Mouse (Mus musculus) C2C12 (cell line): Measurements from ENCODE around the gene Agap2.

Experiments used
- CEBPB ChIP-seq: IDR thresholded peaks from one replicate; pipeline ENCODE4 v1.6.1; 2011; ENCODE audit warnings: low read depth, mild to moderate bottlenecking, control low read depth, moderate library complexity
- CTCF ChIP-seq: IDR thresholded peaks from one replicate; pipeline ENCODE4 v1.5.1; 2011; ENCODE audit not compliant: control insufficient read depth, insufficient read depth, insufficient read length
- FOSL1 ChIP-seq: IDR thresholded peaks from one replicate; pipeline ENCODE4 v1.8.0; 2011; ENCODE audit warnings: mild to moderate bottlenecking, low read length; ENCODE audit not compliant: poor library complexity, insufficient read depth, severe bottlenecking
- MAX ChIP-seq: IDR thresholded peaks from one replicate; pipeline ENCODE4 v1.6.1; 2011; ENCODE audit warnings: mild to moderate bottlenecking, control low read depth
- MYOD1 ChIP-seq: IDR thresholded peaks from one replicate; pipeline ENCODE4 v1.6.1; 2011; ENCODE audit warnings: low read depth; ENCODE audit not compliant: control insufficient read depth, insufficient read length
- MYOG ChIP-seq: IDR thresholded peaks from one replicate; pipeline ENCODE4 v1.6.1; 2011; ENCODE audit not compliant: control insufficient read depth, insufficient read length; ENCODE audit errors: extremely low read depth
- USF1 ChIP-seq: IDR thresholded peaks from one replicate; pipeline ENCODE4 v1.6.1; 2011; ENCODE audit warnings: low read depth, mild to moderate bottlenecking, control low read depth, moderate library complexity

DNA sequence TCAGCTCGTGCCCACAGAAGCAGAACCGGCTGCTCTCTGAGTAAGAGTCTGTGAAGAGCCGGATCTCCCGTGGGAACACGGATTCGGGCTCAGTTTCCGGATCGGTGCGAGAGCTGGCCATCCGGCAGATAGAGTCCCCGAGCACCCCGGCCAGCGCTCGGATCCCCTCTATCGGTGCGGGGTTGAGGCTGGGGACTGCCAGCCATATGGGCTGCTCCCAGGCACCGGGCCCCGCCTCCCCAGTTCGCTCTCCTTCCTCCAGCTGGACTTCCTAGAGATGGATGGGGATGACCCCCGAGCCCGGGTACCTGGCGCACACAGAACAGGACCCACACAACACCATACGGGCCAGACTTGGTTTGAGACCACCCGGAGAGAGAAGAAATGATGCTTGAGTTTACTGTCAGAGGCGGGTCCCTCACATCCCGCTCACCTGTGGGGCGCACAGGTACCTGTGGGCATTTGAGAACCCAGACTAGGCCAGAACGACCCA, 33.8 kb upstream of the Agap2 start, which contains the start of the genes Mettl1 and Eef1akmt3:
- TF ChIP-seq CTCF (no peak), MAX (no peak), FOSL1 (no peak), CEBPB (no peak), USF1 (no peak), MYOG (no peak), MYOD1 (no peak)
